Mouse (Mus musculus) neural tube, embryonic 14.5 days (tissue): ENCODE results near the gene B4galt3. TPM values are rescaled to one million over a fixed set of nuclear protein-coding genes. Genes with fewer than 3 reads are reported as not detected.

Experiments used
- ATAC-seq: fragments of 200-750 bp; cut with Nextera tagmentation; 2 replicates; pipeline ENCODE4 v1.8.0; 2017; ENCODE audit warnings: low read depth, mild to moderate bottlenecking, moderate TSS enrichment, moderate library complexity
- H3K27ac ChIP-seq: fragments of 300-500 bp; sonication (generic); 2 replicates; pipeline ENCODE4 v1.5.1; 2014; ENCODE audit warnings: low read depth, mild to moderate bottlenecking, control low read depth, low read length, moderate library complexity, mixed read lengths
- H3K27me3 ChIP-seq: fragments of 300-500 bp; sonication (generic); 2 replicates; pipeline ENCODE4 v1.6.1; 2014; ENCODE audit warnings: low read length; ENCODE audit not compliant: control insufficient read depth, insufficient read depth
- H3K36me3 ChIP-seq: fragments of 300-500 bp; sonication (generic); 2 replicates; pipeline ENCODE4 v1.6.1; 2014; ENCODE audit warnings: low read length, mixed read lengths; ENCODE audit not compliant: control insufficient read depth, insufficient read depth
- H3K4me1 ChIP-seq: fragments of 300-500 bp; sonication (generic); 2 replicates; pipeline ENCODE4 v1.6.1; 2014; ENCODE audit warnings: low read length; ENCODE audit not compliant: control insufficient read depth, insufficient read depth
- H3K4me2 ChIP-seq: fragments of 300-500 bp; sonication (generic); 2 replicates; pipeline ENCODE4 v1.6.1; 2014; ENCODE audit warnings: mild to moderate bottlenecking, low read depth, low read length, control low read depth
- H3K4me3 ChIP-seq: fragments of 300-500 bp; sonication (generic); 2 replicates; pipeline ENCODE4 v1.5.1; 2014; ENCODE audit warnings: low read depth, low read length, control low read depth, mixed read lengths
- H3K9ac ChIP-seq: fragments of 300-500 bp; sonication (generic); replicated peaks from 2 replicates; pipeline ENCODE4 v1.6.1; 2014; ENCODE audit warnings: low read depth, mild to moderate bottlenecking, control low read depth, low read length, mixed read lengths
- H3K9me3 ChIP-seq: fragments of 300-500 bp; sonication (generic); 2 replicates; pipeline ENCODE4 v1.6.1; 2016; ENCODE audit warnings: low read length; ENCODE audit not compliant: control insufficient read depth
- WGBS: fragments of 180-500 bp; shearing (Covaris S2); extraction: QIAGEN DNeasy Blood & Tissue Kit; methylation state at CpG from one replicate; pipeline ENCODE4 v1.1.7; 2014; 5-methylcytosine and 5-hydroxymethylcytosine counted together
- polyA plus RNA-seq: library from polyadenylated mRNA; unstranded; fragments of >200 nt; fragmentation: Nextera tagmentation; extraction: Ambion mirVana; gene quantifications from 2 replicates; pipeline ENCODE4 v1.2.1, GENCODE M21; 2014

Gene B4galt3
- polyA plus RNA-seq, result 96.5 and 98.1 TPM in 2 replicates

GRCm38 (mm10) chr1:171269848-171270572, at the start of gene B4galt3:
Gene B4galt3, plus strand, starts transcription at chr1:171270328.
- Histone ChIP-seq H3K27me3 (no peaks in the 10 kb centered on the region), H3K4me2 (peak within 1 kb of the TSS; percentile 94), H3K9me3 (no peaks in the 10 kb centered on the region), H3K36me3 (peaks cover 12% of the 10 kb centered on the region; the same call in 1 of the 2 replicates), H3K9ac (peak within 1 kb of the TSS; percentile 78), H3K4me3 (peak within 1 kb of the TSS; percentile 66), H3K4me1 (peaks cover 13% of the 10 kb centered on the region), H3K27ac (0 out of 2 replicates have a peak within 1 kb of the TSS, but pooled peaks have one; percentile 36)
- 3% methylated on average over 36 of the region's 36 CpGs for WGBS
- ATAC-seq, result peak; percentile 95

- peak; percentile 32; the same call in 1 of the 2 replicates for ATAC-seq
- peaks cover 9% of the 10 kb centered on the region; the same call in 1 of the 2 replicates for H3K36me3 ChIP-seq
- 4% methylated on average over 10 of the region's 10 CpGs for WGBS
- no peak overlapping the region for H3K9ac ChIP-seq
- peak overlapping the region; percentile 66 for H3K4me3 ChIP-seq
- H3K27me3 ChIP-seq, result no peaks in the 10 kb centered on the region
- H3K27ac ChIP-seq, result no peak overlapping the region
- no peaks in the 10 kb centered on the region for H3K9me3 ChIP-seq
- peaks cover 11% of the 10 kb centered on the region for H3K4me1 ChIP-seq
- peak overlapping the region; percentile 89 for H3K4me2 ChIP-seq
These were observed 49.3 kb upstream of the B4galt3 start for GRCm38 (mm10) chr1:171220871-171221270.

GRCm38 (mm10) chr1:171221281-171222193, 48.6 kb upstream of the B4galt3 start:
- Histone ChIP-seq H3K36me3 (peaks cover 9% of the 10 kb centered on the region; the same call in 1 of the 2 replicates), H3K27ac (peak overlapping the region; percentile 11; the same call in 1 of the 2 replicates), H3K9ac (peak overlapping the region; percentile 66), H3K9me3 (no peaks in the 10 kb centered on the region), H3K4me1 (peaks cover 11% of the 10 kb centered on the region), H3K4me2 (peak overlapping the region; percentile 89), H3K27me3 (no peaks in the 10 kb centered on the region), H3K4me3 (peak overlapping the region; percentile 66)
- WGBS, result 5% methylated on average over 22 of the region's 22 CpGs
- no peak; the same call in 1 of the 2 replicates for ATAC-seq

GRCm38 (mm10) chr1:171222238-171223155, 47.6 kb upstream of the B4galt3 start, which contains the start of gene Tomm40l:
Gene Tomm40l, minus strand, starts transcription at chr1:171222514.
- Histone ChIP-seq H3K4me2 (peak within 1 kb of the TSS; percentile 89), H3K9me3 (no peaks in the 10 kb centered on the region), H3K4me1 (peaks cover 11% of the 10 kb centered on the region), H3K9ac (peak within 1 kb of the TSS; percentile 66), H3K4me3 (peak within 1 kb of the TSS; percentile 66), H3K27me3 (no peaks in the 10 kb centered on the region), H3K27ac (peak within 1 kb of the TSS; percentile 11; the same call in 1 of the 2 replicates), H3K36me3 (peaks cover 9% of the 10 kb centered on the region; the same call in 1 of the 2 replicates)
- WGBS, result 3% methylated on average over 28 of the region's 28 CpGs
- ATAC-seq, result peak; percentile 97

- Histone ChIP-seq H3K27ac (peak overlapping the region; percentile 11; the same call in 1 of the 2 replicates), H3K27me3 (no peaks in the 10 kb centered on the region), H3K36me3 (peaks cover 9% of the 10 kb centered on the region; the same call in 1 of the 2 replicates), H3K4me2 (peak overlapping the region; percentile 89; the same call in 1 of the 2 replicates), H3K4me3 (no peak overlapping the region), H3K9ac (no peak overlapping the region), H3K9me3 (no peaks in the 10 kb centered on the region), H3K4me1 (peaks cover 11% of the 10 kb centered on the region)
- ATAC-seq, result no peak
- 85% methylated on average over 6 of the region's 6 CpGs for WGBS
These were observed 47.0 kb upstream of the B4galt3 start for GRCm38 (mm10) chr1:171223168-171223567.

- 96% methylated on average over 2 of the region's 2 CpGs for WGBS
- no peak overlapping the region for H3K4me2 ChIP-seq
- H3K9me3 ChIP-seq, result no peaks in the 10 kb centered on the region
- H3K27me3 ChIP-seq, result no peaks in the 10 kb centered on the region
- H3K9ac ChIP-seq, result no peak overlapping the region
- peaks cover 11% of the 10 kb centered on the region for H3K4me1 ChIP-seq
- peaks cover 6% of the 10 kb centered on the region; the same call in 1 of the 2 replicates for H3K36me3 ChIP-seq
- H3K4me3 ChIP-seq, result no peak overlapping the region
- no peak overlapping the region for H3K27ac ChIP-seq
- no peak for ATAC-seq
These were observed 46.3 kb upstream of the B4galt3 start for GRCm38 (mm10) chr1:171223796-171224195.

GRCm38 (mm10) chr1:171224857-171225256, 45.3 kb upstream of the B4galt3 start, which contains the start of gene Apoa2:
Gene Apoa2, plus strand, starts transcription at chr1:171225054.
- no peak for ATAC-seq
- Histone ChIP-seq H3K4me2 (no peak within 1 kb of the TSS), H3K9ac (no peak within 1 kb of the TSS), H3K36me3 (no peaks in the 10 kb centered on the region), H3K4me1 (peaks cover 11% of the 10 kb centered on the region), H3K4me3 (no peak within 1 kb of the TSS), H3K27ac (no peak within 1 kb of the TSS), H3K27me3 (no peaks in the 10 kb centered on the region), H3K9me3 (no peaks in the 10 kb centered on the region)
- WGBS, result 80% methylated on average over 5 of the region's 5 CpGs

GRCm38 (mm10) chr1:171226780-171227179, 43.3 kb upstream of the B4galt3 start:
- Histone ChIP-seq H3K9me3 (no peaks in the 10 kb centered on the region), H3K27me3 (no peaks in the 10 kb centered on the region), H3K36me3 (no peaks in the 10 kb centered on the region), H3K9ac (no peak overlapping the region), H3K4me1 (no peaks in the 10 kb centered on the region; the same call in 1 of the 2 replicates), H3K27ac (no peak overlapping the region), H3K4me3 (no peak overlapping the region), H3K4me2 (no peak overlapping the region)
- WGBS, result 43% methylated on average over 4 of the region's 4 CpGs
- ATAC-seq, result no peak
